Mouse (Mus musculus): ENCODE data around the gene Olfr401.
"Not testable (repeated sequence)": the region's sequence is repeated elsewhere in the genome, so short reads cannot be mapped to it uniquely, and the experiment has no call there.

Olfr401 gene
- long read RNA-seq, experiment 1, result 0 reads
- long read RNA-seq, experiment 2, result 0 reads

DNA sequence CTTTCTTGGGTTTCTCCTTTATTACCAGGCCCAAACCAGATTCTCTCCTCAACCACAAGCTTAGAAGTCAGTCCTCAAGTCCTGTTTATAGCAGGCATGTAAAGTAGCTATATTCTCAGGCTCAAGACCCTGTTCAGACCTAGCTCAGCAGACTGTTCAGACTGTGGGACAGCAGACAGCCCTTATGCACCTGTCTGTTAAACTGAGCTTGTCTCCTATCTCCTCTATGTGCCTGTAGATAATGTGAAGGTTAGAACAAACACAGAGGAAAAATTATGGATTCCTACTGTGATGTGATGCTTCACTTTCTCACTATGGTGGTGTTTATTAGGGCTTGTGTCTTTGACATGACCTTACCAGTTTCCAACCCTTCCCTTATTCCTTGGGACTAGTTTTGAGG lies at the start of gene Olfr401:
Gene Olfr401, plus strand, starts transcription at position 301 of the 400 bp plus-strand sequence.
- intact Hi-C loops (cut with DNase I), result no loop called here

DNA sequence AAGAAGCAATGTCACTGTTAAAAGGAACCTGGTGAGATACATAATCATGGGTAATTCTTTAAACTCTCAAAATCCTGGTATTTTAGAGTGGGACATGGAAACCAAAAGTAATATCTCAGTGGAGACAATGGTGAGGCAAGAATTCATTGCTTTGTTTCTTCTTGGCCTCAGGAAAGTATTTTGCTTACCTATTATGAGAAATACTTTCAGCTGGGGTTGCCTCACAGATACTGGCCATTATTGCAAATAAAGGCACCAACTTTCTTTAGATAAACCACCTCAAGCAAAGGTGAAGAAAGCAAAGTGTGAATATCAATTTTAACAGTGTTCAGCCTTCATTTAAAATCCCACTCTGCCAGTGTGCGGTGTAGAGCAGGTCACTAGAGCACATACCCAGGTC lies 43.9 kb upstream of the Olfr401 start, which contains the start of gene Zfp616:
Gene Zfp616, plus strand, starts transcription at position 301 of the 400 bp plus-strand sequence.
- intact Hi-C loops (cut with DNase I), result loop anchor here (10.0 kb wide), 1 partner anchor 305 kb away; no protein-coding TSS in a partner anchor

DNA sequence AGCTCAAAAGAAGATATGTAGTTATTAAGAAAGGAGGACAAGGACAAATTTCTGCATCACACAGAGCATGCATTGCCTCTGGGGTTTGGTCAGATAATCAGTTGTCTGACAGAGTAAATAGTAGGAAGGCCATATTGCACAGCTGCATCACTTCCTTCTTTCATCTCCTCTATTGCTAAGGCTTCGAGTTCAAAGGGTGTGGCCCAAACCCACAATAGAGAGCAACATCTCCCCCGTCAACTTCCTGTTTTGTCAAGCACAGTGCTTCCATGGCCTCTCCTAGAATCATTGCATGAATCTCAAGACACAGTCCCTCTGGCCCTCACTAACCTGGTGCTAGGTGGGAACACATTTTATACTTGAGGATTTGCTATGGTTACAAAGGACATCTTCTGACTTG lies 12.8 kb upstream of the Olfr401 start:
- intact Hi-C loops (cut with DNase I), result no loop called here

DNA sequence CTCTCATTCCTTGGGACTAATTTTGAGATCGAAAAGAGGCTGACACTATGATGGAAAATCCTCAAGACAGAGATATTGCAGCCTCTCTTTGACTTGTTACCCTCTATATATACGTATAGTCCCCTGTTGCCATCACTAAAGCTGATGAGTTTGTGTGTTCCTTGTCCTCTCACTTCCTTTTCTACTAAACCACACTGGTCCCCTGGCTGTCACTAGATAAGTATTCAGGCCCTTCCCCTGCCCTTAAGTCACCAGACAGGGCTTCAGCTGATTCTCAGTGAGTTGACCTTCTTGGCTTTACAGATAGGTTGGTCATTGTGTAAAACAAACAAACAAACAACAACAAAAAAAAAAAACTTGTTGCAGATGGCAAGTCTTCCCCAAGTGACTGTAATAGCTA lies 12.0 kb upstream of the Olfr401 start:
- intact Hi-C loops (cut with DNase I), result no loop called here

DNA sequence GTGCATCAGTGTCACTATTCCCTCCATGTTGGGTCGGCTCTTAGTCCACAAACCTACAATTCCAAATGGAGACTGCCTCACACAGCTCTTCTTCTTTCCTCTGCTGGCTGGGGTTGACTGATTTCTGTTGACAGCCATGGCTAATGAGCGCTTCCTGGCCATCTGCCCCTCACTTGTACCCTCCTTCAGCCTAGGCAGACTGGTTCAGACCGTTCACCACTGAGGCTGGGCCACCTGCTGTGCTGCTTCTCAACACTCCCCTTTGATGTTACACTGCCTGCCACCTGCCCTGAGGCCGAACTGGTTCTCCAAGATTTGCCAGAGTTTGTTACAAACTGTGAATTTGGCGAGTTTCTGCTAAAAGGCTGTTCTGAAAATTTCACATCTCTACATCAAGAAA lies 8.4 kb upstream of the Olfr401 start:
- intact Hi-C loops (cut with DNase I), result no loop called here

DNA sequence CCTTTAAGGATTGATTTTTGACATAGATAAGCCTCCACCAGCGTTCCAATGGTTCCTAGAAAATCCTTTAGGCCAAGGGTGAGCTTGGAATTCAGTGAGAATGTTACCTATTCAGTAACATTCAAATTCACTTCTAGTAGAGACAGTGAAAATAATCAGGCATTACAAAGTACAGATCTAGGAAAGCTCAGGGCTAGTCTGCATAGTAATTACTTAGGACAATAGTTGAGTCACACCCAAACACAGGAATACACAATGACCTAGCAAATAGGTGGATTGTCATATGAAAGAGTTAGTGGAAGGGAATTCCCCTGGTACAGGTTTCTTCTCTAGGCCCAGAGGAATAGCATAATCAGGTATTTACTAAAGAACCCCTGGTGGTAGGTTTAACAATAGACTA lies 26.5 kb downstream of the Olfr401 start:
- intact Hi-C loops (cut with DNase I), result not testable (repeated sequence)

DNA sequence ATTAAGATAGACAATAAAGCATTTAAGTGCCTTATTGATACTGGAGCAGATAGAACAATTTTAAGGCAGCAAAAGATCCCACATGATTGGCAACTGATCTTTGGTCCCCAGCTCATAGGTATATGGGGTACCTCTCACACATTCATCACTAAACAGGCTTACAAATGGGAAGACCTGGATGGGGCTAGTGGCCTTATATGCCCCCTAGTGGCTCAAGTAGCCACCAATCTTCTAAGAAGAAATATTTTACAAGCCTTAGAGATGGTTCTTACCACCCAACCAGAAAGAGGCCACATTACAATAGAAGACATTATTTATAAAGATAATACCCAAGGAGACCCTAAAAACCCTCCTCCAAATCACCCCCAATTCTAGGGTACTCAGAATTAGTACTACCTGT lies 32.4 kb downstream of the Olfr401 start:
- intact Hi-C loops (cut with DNase I), result no loop called here

DNA sequence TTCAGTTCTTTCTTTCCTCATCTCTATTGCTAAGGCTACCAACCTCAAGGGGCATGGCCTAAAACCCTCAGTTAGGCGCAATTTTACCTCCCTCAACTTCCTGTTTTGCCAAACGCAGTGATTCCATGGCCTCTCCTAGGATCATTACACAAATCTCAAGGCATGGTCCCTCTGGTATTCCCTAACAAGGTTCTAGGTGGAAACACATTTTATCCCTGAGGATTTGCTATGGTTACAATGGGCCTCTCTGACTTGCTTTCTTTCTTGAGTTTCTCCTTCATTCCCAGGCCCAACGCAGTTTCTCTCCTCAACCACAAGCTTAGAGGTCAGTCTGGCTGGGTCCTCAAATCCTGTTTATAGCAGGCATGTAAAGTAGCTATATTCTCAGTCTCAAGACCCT lies 39.7 kb downstream of the Olfr401 start, which contains the start of gene Olfr402:
Gene Olfr402, plus strand, starts transcription at position 301 of the 400 bp plus-strand sequence.
- intact Hi-C loops (cut with DNase I), result no loop called here

DNA sequence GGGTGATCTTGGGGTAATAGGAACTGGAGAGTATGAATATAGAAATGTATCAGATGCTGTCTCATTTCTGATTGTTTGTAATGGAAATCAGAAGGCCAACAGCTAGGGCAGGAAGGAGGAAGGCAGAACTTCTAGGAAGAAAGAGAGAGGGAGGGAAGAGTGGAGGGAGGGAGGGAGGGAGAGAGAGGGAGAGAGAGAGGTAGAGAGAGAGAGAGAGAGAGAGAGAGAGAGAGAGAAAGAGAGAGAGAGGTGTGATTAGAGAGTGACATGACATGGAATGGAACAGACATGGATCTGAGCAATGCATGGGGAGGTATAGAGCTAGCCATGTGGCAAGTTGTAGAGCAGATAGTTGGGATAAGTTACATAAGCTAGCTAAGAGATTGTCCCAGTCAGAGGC lies 55.3 kb downstream of the Olfr401 start:
- intact Hi-C loops (cut with DNase I), result no loop called here

Measured in adrenal gland (tissue).